Mouse (Mus musculus): ENCODE measurements around the gene Taf3.

GRCm38 (mm10) chr2:9875220-9875619, 173.2 kb downstream of the Taf3 start:
- TF ChIP-seq CTCF (IDR thresholded peaks at IDR 0.05; ENCODE audit: low read depth, low read length) (no peak), GATA1 (IDR thresholded peaks at IDR 0.05; ENCODE audit: borderline replicate concordance, low read length) (no peak), TAL1 (conservative IDR thresholded peaks at IDR 0.05; ENCODE audit: low read depth, low read length) (no peak), GATA2 (IDR thresholded peaks at IDR 0.05; ENCODE audit: borderline replicate concordance, low read depth, low read length) (no peak), POLR2AphosphoS5 (IDR thresholded peaks at IDR 0.05; ENCODE audit: insufficient replicate concordance, low read depth, low read length) (no peak)

Data from G1E (cell line).